Mouse (Mus musculus): ENCODE measurements at regions not wholly inside any gene's neighbourhood (a gene's known extent, or its start where the extent isn't known, plus 50 kb on each side); places are given as distances from the start of the nearest gene placed in this dataset.

DNA sequence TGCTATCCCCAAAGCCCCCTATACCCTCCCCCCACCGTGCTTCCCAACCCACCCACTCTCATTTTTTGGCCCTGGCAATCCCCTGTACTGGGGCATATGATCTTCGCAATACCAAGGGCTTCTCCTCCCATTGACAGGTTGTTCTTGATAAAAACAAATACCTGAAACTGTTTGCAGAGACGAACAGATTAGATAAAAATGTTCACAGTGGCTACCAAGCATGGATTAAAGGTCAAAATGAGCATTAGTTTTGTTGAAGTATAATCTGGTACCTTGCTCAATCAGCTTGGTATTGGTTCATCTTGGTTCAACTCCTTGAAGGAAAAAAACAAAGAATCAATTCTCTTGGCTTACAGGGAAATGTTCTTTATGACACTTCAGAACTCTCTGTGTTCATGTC is 81.5 kb upstream of the Dab2 start:
- no peak for DNase-seq

GRCm38 (mm10) chr15:6225227-6225626 is 74.4 kb upstream of the Dab2 start:
- no peak for DNase-seq

GRCm38 (mm10) chr15:6230618-6231017 is 69.0 kb upstream of the Dab2 start:
- no peak for DNase-seq

DNA sequence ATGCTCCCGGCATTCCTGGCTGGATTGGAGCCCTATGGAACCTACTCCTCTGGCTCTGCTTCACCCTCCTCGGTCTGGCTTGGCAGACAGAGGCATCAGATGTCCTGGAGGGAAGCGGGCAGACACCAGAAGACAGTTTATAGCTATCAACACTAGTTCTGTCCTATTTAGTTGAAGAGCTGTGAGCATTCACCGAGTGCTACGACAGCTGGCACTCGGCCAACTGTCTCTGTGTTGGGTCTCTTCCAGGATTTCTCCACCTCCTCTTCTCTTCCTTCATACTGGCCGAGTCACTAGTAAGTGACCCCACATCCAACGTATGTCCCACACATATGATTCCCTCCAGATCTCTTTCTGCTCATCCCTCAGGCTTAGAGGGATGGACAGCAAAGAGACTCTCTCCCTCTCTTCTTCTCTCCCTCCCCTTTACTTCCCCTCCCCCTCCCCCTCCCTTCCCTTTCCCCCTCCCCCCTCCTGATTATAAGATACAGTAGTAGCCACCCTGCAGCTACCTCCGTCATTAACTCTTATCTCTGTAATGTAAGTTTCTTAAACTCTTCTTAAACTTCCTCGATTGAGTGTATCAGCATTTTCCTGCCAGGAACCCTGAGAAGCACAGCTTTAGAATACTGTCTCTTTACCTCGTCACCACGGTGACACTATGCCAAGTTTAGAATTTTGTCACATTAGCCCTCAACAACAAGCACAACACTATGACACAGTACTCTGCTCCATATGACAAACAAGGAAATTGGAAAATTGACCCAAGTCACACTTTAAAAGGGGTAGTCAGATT is 68.1 kb upstream of the Dab2 start:
- no peak for DNase-seq

DNA sequence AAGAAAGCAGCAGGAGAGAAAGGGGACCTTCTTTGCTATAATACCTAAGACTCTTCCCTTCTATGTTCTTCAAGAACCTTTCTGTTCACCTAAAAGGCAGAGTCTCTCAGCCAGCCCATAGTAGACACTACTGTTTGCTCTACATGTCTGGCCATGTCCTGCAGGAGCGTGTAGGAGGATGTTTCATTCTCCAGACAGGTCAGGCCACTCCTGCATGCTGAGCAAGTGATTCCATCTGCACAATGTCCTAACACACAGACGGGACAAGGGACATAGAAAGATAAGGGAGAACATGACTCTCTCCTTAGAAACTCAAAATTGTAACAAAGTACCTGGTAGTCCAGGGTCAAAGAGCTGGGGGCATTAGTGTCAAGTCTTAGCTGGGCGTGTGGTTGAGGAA is 66.0 kb upstream of the Dab2 start:
- DNase-seq = no peak

GRCm38 (mm10) chr15:6236583-6236982 is 63.0 kb upstream of the Dab2 start:
- DNase-seq = no peak

GRCm38 (mm10) chr15:6237726-6238125 is 61.9 kb upstream of the Dab2 start:
- no peak for DNase-seq

- peak; percentile 71 for DNase-seq
Measured at GRCm38 (mm10) chr15:6238133-6238532, 61.5 kb upstream of the Dab2 start.

GRCm38 (mm10) chr15:6238755-6239154 is 60.8 kb upstream of the Dab2 start:
- no peak for DNase-seq

GRCm38 (mm10) chr15:6242132-6242531 is 57.5 kb upstream of the Dab2 start:
- no peak for DNase-seq

DNA sequence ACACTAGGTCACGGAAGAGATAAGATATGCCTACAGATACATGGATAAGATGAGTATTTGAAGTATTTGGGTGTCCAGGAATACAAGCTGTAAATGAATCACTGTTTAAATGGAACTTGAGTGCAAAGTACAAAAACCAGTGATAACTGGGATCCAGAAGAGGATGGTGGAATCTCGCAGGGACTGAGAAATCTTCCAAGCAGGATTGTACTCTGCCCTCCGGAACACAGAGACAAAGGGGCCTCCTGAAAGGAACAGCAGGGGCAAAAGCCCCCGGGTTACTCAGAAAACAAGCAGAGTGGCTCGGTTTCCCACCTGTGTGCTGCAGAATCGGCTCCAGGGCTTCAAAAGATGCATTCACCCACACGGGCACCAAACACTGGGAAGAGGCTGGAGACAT is 55.2 kb upstream of the Dab2 start:
- no peak for DNase-seq

DNA sequence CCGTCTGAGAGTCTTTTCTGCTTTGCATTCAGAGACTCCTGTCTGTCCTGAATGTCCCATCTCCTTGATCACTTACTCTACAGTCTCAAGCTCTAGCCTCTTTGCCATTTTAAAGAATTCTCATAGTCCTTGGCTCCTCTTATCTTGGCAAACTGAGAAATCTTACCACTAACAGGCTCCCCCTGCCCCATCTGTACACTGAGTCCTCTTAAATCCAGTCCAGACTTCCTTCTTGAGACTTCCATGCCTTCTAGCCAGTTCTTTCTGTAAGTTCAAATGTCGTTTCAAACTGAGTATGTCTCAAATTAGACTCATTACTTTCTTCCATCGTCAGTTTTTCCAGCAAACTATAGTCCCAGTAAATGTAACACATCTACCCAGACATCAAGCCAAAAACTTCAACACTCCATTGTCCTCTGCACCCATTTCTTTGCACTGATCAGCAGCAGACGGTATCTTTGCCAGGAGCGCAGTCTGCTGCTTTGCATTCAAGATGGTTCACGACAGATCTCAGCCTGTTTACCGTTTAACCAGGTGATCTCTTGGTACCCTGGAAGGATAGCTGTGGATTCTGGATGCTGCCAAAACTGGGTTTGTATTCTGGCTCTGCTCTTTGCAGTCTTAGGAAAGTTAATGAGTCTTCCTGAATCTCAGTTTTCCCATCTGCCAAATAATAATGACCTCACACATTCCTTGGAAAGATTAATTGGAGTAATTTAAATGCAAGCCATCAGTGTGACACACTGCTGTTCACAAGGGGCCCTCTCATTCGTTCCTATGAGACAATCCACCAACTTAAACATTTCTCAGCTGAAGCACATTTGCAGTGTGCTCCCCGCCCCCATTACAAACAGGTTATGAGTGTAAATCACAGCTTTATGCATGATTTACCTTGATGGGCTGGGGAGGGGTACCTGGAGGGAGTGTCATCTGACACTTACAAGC is 53.4 kb upstream of the Dab2 start:
- no peak for DNase-seq

GRCm38 (mm10) chr15:6248470-6248869 is 51.1 kb upstream of the Dab2 start:
- DNase-seq = no peak
